Mouse (Mus musculus) hindbrain, embryonic 16.5 days (tissue): Measurements from ENCODE around the gene Tex26. TPM values are rescaled to one million over a fixed set of nuclear protein-coding genes. Genes with fewer than 3 reads are reported as not detected.

Experiments
- ATAC-seq: fragments of 200-750 bp; cut with Nextera tagmentation; 2 replicates; pipeline ENCODE4 v1.8.0; 2017; ENCODE audit warnings: moderate TSS enrichment, moderate library complexity
- H3K27ac ChIP-seq: fragments of 300-500 bp; sonication (generic); 2 replicates; pipeline ENCODE4 v1.5.1; 2014; ENCODE audit warnings: low read depth, mild to moderate bottlenecking, control low read depth, low read length, moderate library complexity
- H3K27me3 ChIP-seq: fragments of 300-500 bp; sonication (generic); replicated peaks from 2 replicates; pipeline ENCODE4 v1.6.1; 2014; ENCODE audit warnings: low read length; ENCODE audit not compliant: control insufficient read depth, insufficient read depth
- H3K36me3 ChIP-seq: fragments of 300-500 bp; sonication (generic); 2 replicates; pipeline ENCODE4 v1.6.1; 2014; ENCODE audit warnings: mild to moderate bottlenecking, low read length, moderate library complexity, mixed read lengths; ENCODE audit not compliant: control insufficient read depth, insufficient read depth
- H3K4me1 ChIP-seq: fragments of 300-500 bp; sonication (generic); 2 replicates; pipeline ENCODE4 v1.6.1; 2014; ENCODE audit warnings: low read depth, low read length; ENCODE audit not compliant: control insufficient read depth, insufficient read depth
- H3K4me2 ChIP-seq: fragments of 300-500 bp; sonication (generic); 2 replicates; pipeline ENCODE4 v1.6.1; 2014; ENCODE audit warnings: mild to moderate bottlenecking, low read length, control low read depth, moderate library complexity
- H3K4me3 ChIP-seq: fragments of 300-500 bp; sonication (generic); 2 replicates; pipeline ENCODE4 v1.5.1; 2014; ENCODE audit warnings: mild to moderate bottlenecking, low read length, control low read depth, moderate library complexity
- H3K9ac ChIP-seq: fragments of 300-500 bp; sonication (generic); 2 replicates; pipeline ENCODE4 v1.6.1; 2014; ENCODE audit warnings: low read depth, mild to moderate bottlenecking, control low read depth, low read length, moderate library complexity
- H3K9me3 ChIP-seq: fragments of 300-500 bp; sonication (generic); 2 replicates; pipeline ENCODE4 v1.6.1; 2014; ENCODE audit warnings: mild to moderate bottlenecking, low read length, moderate library complexity; ENCODE audit not compliant: control insufficient read depth
- WGBS: fragments of 180-500 bp; shearing (Covaris S2); extraction: QIAGEN DNeasy Blood & Tissue Kit; methylation state at CpG from one replicate; pipeline ENCODE4 v1.1.7; 2014; 5-methylcytosine and 5-hydroxymethylcytosine counted together
- polyA plus RNA-seq: library from polyadenylated mRNA; unstranded; fragments of >200 nt; fragmentation: Nextera tagmentation; extraction: Ambion mirVana; gene quantifications from 2 replicates; pipeline ENCODE4 v1.2.1, GENCODE M21; 2015

Tex26 gene
- polyA plus RNA-seq = 0.82 and 1.4 TPM in 2 replicates

GRCm38 (mm10) chr5:149439531-149440179, at the start of gene Tex26:
Tex26 (plus strand) TSS chr5:149439660.
- ATAC-seq = peak; percentile 87
- under 1% methylated on average over 25 of the region's 25 CpGs for WGBS
- H3K27ac ChIP-seq = peak within 1 kb of the TSS; percentile 90

GRCm38 (mm10) chr5:149391574-149392375, 47.7 kb upstream of the Tex26 start:
- Histone ChIP-seq H3K27ac (no peak overlapping the region), H3K27me3 (no peaks in the 10 kb centered on the region), H3K4me1 (no peaks in the 10 kb centered on the region), H3K4me2 (no peak overlapping the region), H3K36me3 (no peaks in the 10 kb centered on the region), H3K4me3 (no peak overlapping the region), H3K9me3 (peaks cover 2% of the 10 kb centered on the region; the same call in 1 of the 2 replicates), H3K9ac (no peak overlapping the region)
- WGBS = 68% methylated on average over 18 of the region's 18 CpGs
- no peak for ATAC-seq

More at GRCm38 (mm10) chr5:149439531-149440179, at the start of gene Tex26:
- Histone ChIP-seq H3K27me3 (no peaks in the 10 kb centered on the region), H3K4me2 (peak within 1 kb of the TSS; percentile 56), H3K36me3 (no peaks in the 10 kb centered on the region), H3K4me1 (peaks cover 17% of the 10 kb centered on the region), H3K9me3 (no peaks in the 10 kb centered on the region), H3K4me3 (peak within 1 kb of the TSS; percentile 38), H3K9ac (peak within 1 kb of the TSS; percentile 50)

GRCm38 (mm10) chr5:149392420-149392988, 47.0 kb upstream of the Tex26 start:
- Histone ChIP-seq H3K4me2 (no peak overlapping the region), H3K36me3 (no peaks in the 10 kb centered on the region), H3K27me3 (no peaks in the 10 kb centered on the region), H3K4me3 (no peak overlapping the region), H3K9me3 (peaks cover 2% of the 10 kb centered on the region; the same call in 1 of the 2 replicates), H3K27ac (no peak overlapping the region), H3K9ac (no peak overlapping the region), H3K4me1 (no peaks in the 10 kb centered on the region)
- WGBS = 76% methylated on average over 6 of the region's 6 CpGs
- no peak for ATAC-seq

DNA sequence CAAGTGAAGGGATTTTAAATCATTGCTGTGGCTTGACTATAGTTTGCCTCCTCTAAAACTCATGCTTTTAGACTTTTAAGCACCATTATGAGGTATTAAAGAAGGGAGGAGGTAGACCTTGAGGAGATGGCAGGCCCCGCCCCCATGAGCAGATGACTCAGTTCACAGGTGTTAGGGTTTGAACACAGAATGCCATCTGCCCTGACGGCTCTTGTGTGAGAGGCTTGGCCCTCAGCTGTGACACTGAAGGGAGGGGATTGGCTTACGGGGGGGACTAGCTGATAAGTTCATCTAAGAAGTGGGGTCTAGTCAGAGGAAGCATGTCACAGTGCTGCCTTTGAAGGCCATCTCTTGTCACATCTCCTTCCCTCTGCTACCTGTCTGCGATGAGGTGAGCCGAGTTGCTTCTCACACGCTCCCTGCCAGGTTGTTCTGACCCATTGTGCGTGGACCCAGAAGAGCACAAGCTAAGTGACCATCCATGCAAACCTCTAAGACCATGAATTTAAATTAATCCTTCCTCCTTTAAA, 37.9 kb upstream of the Tex26 start:
- H3K36me3 ChIP-seq = no peaks in the 10 kb centered on the region
- 89% methylated on average over 7 of the region's 7 CpGs for WGBS
- no peak overlapping the region for H3K4me3 ChIP-seq
- peaks cover under 1% of the 10 kb centered on the region; the same call in 1 of the 2 replicates for H3K4me1 ChIP-seq
- H3K9ac ChIP-seq = no peak overlapping the region
- peaks cover 2% of the 10 kb centered on the region; the same call in 1 of the 2 replicates for H3K9me3 ChIP-seq
- no peaks in the 10 kb centered on the region for H3K27me3 ChIP-seq
- no peak overlapping the region for H3K4me2 ChIP-seq
- ATAC-seq = no peak
- H3K27ac ChIP-seq = no peak overlapping the region

- Histone ChIP-seq H3K9ac (no peak overlapping the region), H3K27ac (no peak overlapping the region), H3K36me3 (no peaks in the 10 kb centered on the region), H3K4me2 (no peak overlapping the region), H3K4me3 (no peak overlapping the region), H3K9me3 (peaks cover 2% of the 10 kb centered on the region; the same call in 1 of the 2 replicates), H3K27me3 (no peaks in the 10 kb centered on the region), H3K4me1 (peaks cover 4% of the 10 kb centered on the region; the same call in 1 of the 2 replicates)
- no peak for ATAC-seq
- 94% methylated on average over 10 of the region's 10 CpGs for WGBS
Measured at GRCm38 (mm10) chr5:149402029-149402428, 37.4 kb upstream of the Tex26 start.

- Histone ChIP-seq H3K9ac (no peak overlapping the region), H3K4me3 (no peak overlapping the region), H3K4me1 (peaks cover 4% of the 10 kb centered on the region; the same call in 1 of the 2 replicates), H3K4me2 (no peak overlapping the region), H3K27ac (0 out of 2 replicates have a peak overlapping the region, but pooled peaks have one; percentile 17), H3K9me3 (peaks cover 2% of the 10 kb centered on the region), H3K36me3 (no peaks in the 10 kb centered on the region), H3K27me3 (no peaks in the 10 kb centered on the region)
- WGBS = 52% methylated on average over 5 of the region's 5 CpGs
- peak; percentile 82 for ATAC-seq
Measured at GRCm38 (mm10) chr5:149403386-149403785, 36.1 kb upstream of the Tex26 start.

- Histone ChIP-seq H3K9me3 (peaks cover 2% of the 10 kb centered on the region), H3K9ac (no peak overlapping the region), H3K27ac (no peak overlapping the region), H3K36me3 (no peaks in the 10 kb centered on the region), H3K4me3 (no peak overlapping the region), H3K27me3 (no peaks in the 10 kb centered on the region), H3K4me2 (no peak overlapping the region), H3K4me1 (peaks cover 4% of the 10 kb centered on the region; the same call in 1 of the 2 replicates)
- 82% methylated on average over 5 of the region's 5 CpGs for WGBS
- no peak for ATAC-seq
Measured at GRCm38 (mm10) chr5:149404710-149405109, 34.8 kb upstream of the Tex26 start.

- Histone ChIP-seq H3K27ac (no peak overlapping the region), H3K9me3 (no peaks in the 10 kb centered on the region; the same call in 1 of the 2 replicates), H3K4me3 (no peak overlapping the region), H3K36me3 (no peaks in the 10 kb centered on the region), H3K9ac (no peak overlapping the region), H3K4me1 (peaks cover 14% of the 10 kb centered on the region), H3K4me2 (no peak overlapping the region), H3K27me3 (no peaks in the 10 kb centered on the region)
- no peak for ATAC-seq
- 64% methylated on average over 8 of the region's 8 CpGs for WGBS
Measured at GRCm38 (mm10) chr5:149406791-149407276, 32.6 kb upstream of the Tex26 start.
